Mouse (Mus musculus) erythroid progenitor cell, adult 5-6 weeks (primary cell): ENCODE measurements around the gene Clec4b1. TPM values are rescaled to one million over a fixed set of nuclear protein-coding genes. Genes with fewer than 3 reads are reported as not detected.
"Not testable (repeated sequence)": the region's sequence is repeated elsewhere in the genome, so short reads cannot be mapped to it uniquely, and the experiment has no call there.

Experiments
- ATAC-seq: replicated peaks from 2 replicates; pipeline ENCODE4 v1.8.0; 2016; ENCODE audit warnings: moderate number of reproducible peaks, mild to moderate bottlenecking, moderate TSS enrichment, inconsistent platforms; ENCODE audit not compliant: poor library complexity, low FRiP score, severe bottlenecking
- total RNA-seq, 2 experiments: library from RNA; stranded (forward) in 1 of 2; stranded (reverse) in 1 of 2; fragments of 150-400 nt in 1 of 2; fragments of 186-747, 209-891 nt in 1 of 2; gene quantifications; 2 replicates each; pipeline versions ENCODE4 v1.2.3 to v1.2.4; 2015 to 2017; ENCODE audit warnings: low replicate concordance in 2 of 2

Clec4b1 gene
- total RNA-seq (2015; ENCODE audit: low replicate concordance) = 5.0 and 23.9 TPM in 2 replicates
- total RNA-seq (2017; ENCODE audit: low replicate concordance) = 4.8 TPM in 1 of 2 replicates, not detected in the other

GRCm38 (mm10) chr6:123049742-123050372 lies at the start of gene Clec4b1:
Gene Clec4b1, plus strand, starts transcription at chr6:123049962.
- ATAC-seq = no peak

GRCm38 (mm10) chr6:123004696-123005095 lies 45.1 kb upstream of the Clec4b1 start:
- not testable (repeated sequence) for ATAC-seq

GRCm38 (mm10) chr6:123005591-123005990 lies 44.2 kb upstream of the Clec4b1 start:
- no peak for ATAC-seq

- ATAC-seq = no peak
These were observed 45.5 kb downstream of the Clec4b1 start for GRCm38 (mm10) chr6:123095125-123095843.

- not testable (repeated sequence) for ATAC-seq
These were observed 56.4 kb downstream of the Clec4b1 start, which contains the start of gene Clec4a2 for GRCm38 (mm10) chr6:123106128-123106527. Gene Clec4a2, plus strand, starts transcription at chr6:123106428.

Other genes starting within 250 kb of the Clec4b1 start
- 9.4 and 13.4 TPM in 2 replicates for gene Slc2a3, start 248.3 kb upstream of the Clec4b1 start, total RNA-seq (2015; ENCODE audit: low replicate concordance)
- gene Slc2a3, start 248.3 kb upstream of the Clec4b1 start, total RNA-seq (2017; ENCODE audit: low replicate concordance) = 9.4 and 10.8 TPM in 2 replicates
- 9.4 and 17.6 TPM in 2 replicates for gene Foxj2, start 230.0 kb upstream of the Clec4b1 start, total RNA-seq (2015; ENCODE audit: low replicate concordance)
- gene Foxj2, start 230.0 kb upstream of the Clec4b1 start, total RNA-seq (2017; ENCODE audit: low replicate concordance) = 5.2 and 9.2 TPM in 2 replicates
- gene C3ar1, start 193.8 kb upstream of the Clec4b1 start, total RNA-seq (2015; ENCODE audit: low replicate concordance) = 1.3 and 1.4 TPM in 2 replicates
- 0.26 TPM in 1 of 2 replicates, not detected in the other for gene C3ar1, start 193.8 kb upstream of the Clec4b1 start, total RNA-seq (2017; ENCODE audit: low replicate concordance)
- gene Necap1, start 175.5 kb upstream of the Clec4b1 start, total RNA-seq (2015; ENCODE audit: low replicate concordance) = 15.1 and 22.7 TPM in 2 replicates
- gene Necap1, start 175.5 kb upstream of the Clec4b1 start, total RNA-seq (2017; ENCODE audit: low replicate concordance) = 8.4 and 18.9 TPM in 2 replicates
- 36.9 and 48.7 TPM in 2 replicates for gene Clec4a1, start 128.1 kb upstream of the Clec4b1 start, total RNA-seq (2015; ENCODE audit: low replicate concordance)
- 6.4 and 11.0 TPM in 2 replicates for gene Clec4a1, start 128.1 kb upstream of the Clec4b1 start, total RNA-seq (2017; ENCODE audit: low replicate concordance)
- 25.2 and 26.0 TPM in 2 replicates for gene Clec4a3, start 97.4 kb upstream of the Clec4b1 start, total RNA-seq (2015; ENCODE audit: low replicate concordance)
- gene Clec4a3, start 97.4 kb upstream of the Clec4b1 start, total RNA-seq (2017; ENCODE audit: low replicate concordance) = 8.1 and 20.3 TPM in 2 replicates
- gene Clec4a4, start 59.6 kb upstream of the Clec4b1 start, total RNA-seq (2015; ENCODE audit: low replicate concordance) = 2.9 TPM in 1 of 2 replicates, not detected in the other
- gene Clec4a4, start 59.6 kb upstream of the Clec4b1 start, total RNA-seq (2017; ENCODE audit: low replicate concordance) = not detected in 2 replicates
- 38.2 and 49.0 TPM in 2 replicates for gene Clec4a2, start 56.5 kb downstream of the Clec4b1 start, total RNA-seq (2015; ENCODE audit: low replicate concordance)
- gene Clec4a2, start 56.5 kb downstream of the Clec4b1 start, total RNA-seq (2017; ENCODE audit: low replicate concordance) = 16.3 and 45.9 TPM in 2 replicates
- 3.4 TPM in 1 of 2 replicates, not detected in the other for gene Clec4b2, start 122.9 kb downstream of the Clec4b1 start, total RNA-seq (2015; ENCODE audit: low replicate concordance)
- gene Clec4b2, start 122.9 kb downstream of the Clec4b1 start, total RNA-seq (2017; ENCODE audit: low replicate concordance) = 1.3 and 4.8 TPM in 2 replicates
- 5.4 TPM in 1 of 2 replicates, not detected in the other for gene Clec4n, start 179.9 kb downstream of the Clec4b1 start, total RNA-seq (2015; ENCODE audit: low replicate concordance)
- gene Clec4n, start 179.9 kb downstream of the Clec4b1 start, total RNA-seq (2017; ENCODE audit: low replicate concordance) = 4.2 TPM in 1 of 2 replicates, not detected in the other
- gene Clec4d, start 212.1 kb downstream of the Clec4b1 start, total RNA-seq (2015; ENCODE audit: low replicate concordance) = 2.5 and 6.1 TPM in 2 replicates
- 1.1 and 2.2 TPM in 2 replicates for gene Clec4d, start 212.1 kb downstream of the Clec4b1 start, total RNA-seq (2017; ENCODE audit: low replicate concordance)
- 7.9 and 10.5 TPM in 2 replicates for gene Clec4e, start 239.9 kb downstream of the Clec4b1 start, total RNA-seq (2015; ENCODE audit: low replicate concordance)
- gene Clec4e, start 239.9 kb downstream of the Clec4b1 start, total RNA-seq (2017; ENCODE audit: low replicate concordance) = 6.0 and 6.1 TPM in 2 replicates